Mouse (Mus musculus): ENCODE data around the gene Gzmm. TPM values are rescaled to one million over a fixed set of nuclear protein-coding genes. Genes with fewer than 3 reads are reported as not detected.

Gzmm gene
- polyA plus RNA-seq, 1 experiment from 2014 or later = 1.1 TPM

GRCm38 (mm10) chr10:79739234-79739633 is 50.4 kb downstream of the Gzmm start:
- Histone ChIP-seq H3K4me1 (ENCODE audit: control insufficient read depth, insufficient read depth, low read length) (no peaks in the 10 kb centered on the region), H3K4me2 (ENCODE audit: low read depth, low read length) (no peak overlapping the region), H3K27me3 (ENCODE audit: control insufficient read depth, insufficient read depth, low read length) (no peaks in the 10 kb centered on the region), H3K9ac (replicated peaks; ENCODE audit: low read depth, low read length) (no peak overlapping the region), H3K4me3 (ENCODE audit: low read depth, low read length) (no peak overlapping the region), H3K27ac (ENCODE audit: low read depth, low read length) (no peak overlapping the region), H3K36me3 (ENCODE audit: control insufficient read depth, insufficient read depth, low read length) (peaks cover 85% of the 10 kb centered on the region), H3K9me3 (ENCODE audit: control insufficient read depth, low read length) (peaks cover 10% of the 10 kb centered on the region)
- WGBS = 96% methylated on average over 28 of the region's 28 CpGs
- ATAC-seq (ENCODE audit: low read depth) = no peak

DNA sequence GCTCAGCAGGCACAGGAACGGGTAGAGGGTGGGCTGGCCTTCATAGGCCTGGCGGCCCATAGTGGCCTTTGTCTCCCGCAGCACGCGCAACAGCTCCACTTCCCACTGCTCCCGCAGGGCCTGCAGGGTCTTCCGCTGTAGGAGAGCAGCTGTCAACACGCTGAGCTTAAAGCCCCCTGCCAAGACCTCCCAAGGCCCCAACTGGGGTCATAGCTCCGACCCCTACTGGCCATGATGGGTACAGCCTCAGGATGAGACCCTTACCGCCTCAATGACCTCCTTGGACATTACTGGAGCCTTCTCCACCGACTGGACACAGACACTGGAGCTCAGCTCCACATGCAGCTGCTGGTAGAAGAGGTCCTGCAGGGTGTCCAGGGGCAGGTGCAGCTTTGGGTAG is 52.0 kb downstream of the Gzmm start:
- H3K4me1 ChIP-seq (ENCODE audit: control insufficient read depth, insufficient read depth, low read length) = 0 out of 2 replicates have a peak, but pooled peaks cover 6% of the 10 kb centered on the region
- 66% methylated on average over 11 of the region's 11 CpGs for WGBS
- H3K9me3 ChIP-seq (ENCODE audit: control insufficient read depth, low read length) = peaks cover 10% of the 10 kb centered on the region
- H3K4me2 ChIP-seq (ENCODE audit: low read depth, low read length) = no peak overlapping the region
- no peaks in the 10 kb centered on the region for H3K27me3 ChIP-seq (ENCODE audit: control insufficient read depth, insufficient read depth, low read length)
- no peak overlapping the region for H3K9ac ChIP-seq (replicated peaks; ENCODE audit: low read depth, low read length)
- no peak overlapping the region for H3K4me3 ChIP-seq (ENCODE audit: low read depth, low read length)
- peaks cover 69% of the 10 kb centered on the region for H3K36me3 ChIP-seq (ENCODE audit: control insufficient read depth, insufficient read depth, low read length)
- no peak for ATAC-seq (ENCODE audit: low read depth)
- no peak overlapping the region for H3K27ac ChIP-seq (ENCODE audit: low read depth, low read length)

GRCm38 (mm10) chr10:79743161-79743560 is 54.3 kb downstream of the Gzmm start:
- H3K4me3 ChIP-seq (ENCODE audit: low read depth, low read length) = no peak overlapping the region
- ATAC-seq (ENCODE audit: low read depth) = no peak
- H3K27me3 ChIP-seq (ENCODE audit: control insufficient read depth, insufficient read depth, low read length) = no peaks in the 10 kb centered on the region
- peaks cover 10% of the 10 kb centered on the region for H3K9me3 ChIP-seq (ENCODE audit: control insufficient read depth, low read length)
- 94% methylated on average over 11 of the region's 11 CpGs for WGBS
- no peak overlapping the region for H3K27ac ChIP-seq (ENCODE audit: low read depth, low read length)
- no peak overlapping the region for H3K9ac ChIP-seq (replicated peaks; ENCODE audit: low read depth, low read length)
- H3K36me3 ChIP-seq (ENCODE audit: control insufficient read depth, insufficient read depth, low read length) = peaks cover 54% of the 10 kb centered on the region
- H3K4me2 ChIP-seq (ENCODE audit: low read depth, low read length) = no peak overlapping the region
- 0 out of 2 replicates have a peak, but pooled peaks cover 9% of the 10 kb centered on the region for H3K4me1 ChIP-seq (ENCODE audit: control insufficient read depth, insufficient read depth, low read length)

GRCm38 (mm10) chr10:79743650-79744365 is 55.0 kb downstream of the Gzmm start:
- H3K27me3 ChIP-seq (ENCODE audit: control insufficient read depth, insufficient read depth, low read length) = no peaks in the 10 kb centered on the region

More at GRCm38 (mm10) chr10:79743650-79744365, 55.0 kb downstream of the Gzmm start:
- ATAC-seq (ENCODE audit: low read depth) = no peak
- Histone ChIP-seq H3K9me3 (ENCODE audit: control insufficient read depth, low read length) (peaks cover 10% of the 10 kb centered on the region), H3K36me3 (ENCODE audit: control insufficient read depth, insufficient read depth, low read length) (peaks cover 48% of the 10 kb centered on the region), H3K4me3 (ENCODE audit: low read depth, low read length) (no peak overlapping the region), H3K27ac (ENCODE audit: low read depth, low read length) (no peak overlapping the region), H3K9ac (replicated peaks; ENCODE audit: low read depth, low read length) (no peak overlapping the region), H3K4me1 (ENCODE audit: control insufficient read depth, insufficient read depth, low read length) (0 out of 2 replicates have a peak, but pooled peaks cover 9% of the 10 kb centered on the region), H3K4me2 (ENCODE audit: low read depth, low read length) (no peak overlapping the region)
- WGBS = 97% methylated on average over 15 of the region's 15 CpGs

Other genes starting within 250 kb of the Gzmm start
- gene Vmn2r83, start 220.3 kb upstream of the Gzmm start, polyA plus RNA-seq (2014; fragmentation: Nextera tagmentation; extraction: Ambion mirVana) = not detected in 2 replicates
- 18.3 and 22.6 TPM in 2 replicates for gene Plpp2, start 155.2 kb upstream of the Gzmm start, polyA plus RNA-seq (2014; fragmentation: Nextera tagmentation; extraction: Ambion mirVana)
- 54.2 and 59.9 TPM in 2 replicates for gene Mier2, start 133.8 kb upstream of the Gzmm start, polyA plus RNA-seq (2014; fragmentation: Nextera tagmentation; extraction: Ambion mirVana)
- not detected in 2 replicates for gene Theg, start 101.7 kb upstream of the Gzmm start, polyA plus RNA-seq (2014; fragmentation: Nextera tagmentation; extraction: Ambion mirVana)
- gene C2cd4c, start 75.0 kb upstream of the Gzmm start, polyA plus RNA-seq (2014; fragmentation: Nextera tagmentation; extraction: Ambion mirVana) = 0.66 and 1.3 TPM in 2 replicates
- 16.7 and 22.8 TPM in 2 replicates for gene Shc2, start 51.1 kb upstream of the Gzmm start, polyA plus RNA-seq (2014; fragmentation: Nextera tagmentation; extraction: Ambion mirVana)
- not detected in 2 replicates for gene Odf3l2, start 43.3 kb upstream of the Gzmm start, polyA plus RNA-seq (2014; fragmentation: Nextera tagmentation; extraction: Ambion mirVana)
- 0.82 and 1.2 TPM in 2 replicates for gene Madcam1, start 24.5 kb upstream of the Gzmm start, polyA plus RNA-seq (2014; fragmentation: Nextera tagmentation; extraction: Ambion mirVana)
- 104 and 118 TPM in 2 replicates for gene Tpgs1, start 19.7 kb upstream of the Gzmm start, polyA plus RNA-seq (2014; fragmentation: Nextera tagmentation; extraction: Ambion mirVana)
- gene Cdc34, start 6.8 kb upstream of the Gzmm start, polyA plus RNA-seq (2014; fragmentation: Nextera tagmentation; extraction: Ambion mirVana) = 69.7 and 74.6 TPM in 2 replicates
- 800 and 802 TPM in 2 replicates for gene Bsg, start 15.5 kb downstream of the Gzmm start, polyA plus RNA-seq (2014; fragmentation: Nextera tagmentation; extraction: Ambion mirVana)
- gene Hcn2, start 27.6 kb downstream of the Gzmm start, polyA plus RNA-seq (2014; fragmentation: Nextera tagmentation; extraction: Ambion mirVana) = 2.7 and 3.7 TPM in 2 replicates
- gene Polrmt, start 57.6 kb downstream of the Gzmm start, polyA plus RNA-seq (2014; fragmentation: Nextera tagmentation; extraction: Ambion mirVana) = 34.9 and 36.7 TPM in 2 replicates
- gene Fgf22, start 66.1 kb downstream of the Gzmm start, polyA plus RNA-seq (2014; fragmentation: Nextera tagmentation; extraction: Ambion mirVana) = 2.0 and 2.3 TPM in 2 replicates
- 89.3 and 93.7 TPM in 2 replicates for gene Rnf126, start 77.9 kb downstream of the Gzmm start, polyA plus RNA-seq (2014; fragmentation: Nextera tagmentation; extraction: Ambion mirVana)
- gene Fstl3, start 88.3 kb downstream of the Gzmm start, polyA plus RNA-seq (2014; fragmentation: Nextera tagmentation; extraction: Ambion mirVana) = 1.7 and 2.3 TPM in 2 replicates
- not detected in 2 replicates for gene Prss57, start 101.9 kb downstream of the Gzmm start, polyA plus RNA-seq (2014; fragmentation: Nextera tagmentation; extraction: Ambion mirVana)
- 233 and 247 TPM in 2 replicates for gene Palm, start 104.6 kb downstream of the Gzmm start, polyA plus RNA-seq (2014; fragmentation: Nextera tagmentation; extraction: Ambion mirVana)
- gene Misp, start 132.0 kb downstream of the Gzmm start, polyA plus RNA-seq (2014; fragmentation: Nextera tagmentation; extraction: Ambion mirVana) = 0.35 and 0.36 TPM in 2 replicates
- 36.9 and 53.5 TPM in 2 replicates for gene Ptbp1, start 165.4 kb downstream of the Gzmm start, polyA plus RNA-seq (2014; fragmentation: Nextera tagmentation; extraction: Ambion mirVana)
- gene Prtn3, start 185.5 kb downstream of the Gzmm start, polyA plus RNA-seq (2014; fragmentation: Nextera tagmentation; extraction: Ambion mirVana) = 11.1 and 12.4 TPM in 2 replicates
- 299 and 327 TPM in 2 replicates for gene Plppr3, start 185.6 kb downstream of the Gzmm start, polyA plus RNA-seq (2014; fragmentation: Nextera tagmentation; extraction: Ambion mirVana)
- gene Elane, start 197.2 kb downstream of the Gzmm start, polyA plus RNA-seq (2014; fragmentation: Nextera tagmentation; extraction: Ambion mirVana) = 0.55 TPM in 1 of 2 replicates, not detected in the other
- not detected in 2 replicates for gene Cfd, start 201.8 kb downstream of the Gzmm start, polyA plus RNA-seq (2014; fragmentation: Nextera tagmentation; extraction: Ambion mirVana)
- 33.2 and 38.7 TPM in 2 replicates for gene Med16, start 219.9 kb downstream of the Gzmm start, polyA plus RNA-seq (2014; fragmentation: Nextera tagmentation; extraction: Ambion mirVana)
- 5.9 and 9.1 TPM in 2 replicates for gene Gm26602, start 221.8 kb downstream of the Gzmm start, polyA plus RNA-seq (2014; fragmentation: Nextera tagmentation; extraction: Ambion mirVana)
- 2.2 and 2.3 TPM in 2 replicates for gene Kiss1r, start 228.0 kb downstream of the Gzmm start, polyA plus RNA-seq (2014; fragmentation: Nextera tagmentation; extraction: Ambion mirVana)
- gene R3hdm4, start 232.2 kb downstream of the Gzmm start, polyA plus RNA-seq (2014; fragmentation: Nextera tagmentation; extraction: Ambion mirVana) = 253 and 265 TPM in 2 replicates
- 3.3 and 5.1 TPM in 2 replicates for gene Arid3a, start 238.0 kb downstream of the Gzmm start, polyA plus RNA-seq (2014; fragmentation: Nextera tagmentation; extraction: Ambion mirVana)